Mouse (Mus musculus): Measurements from ENCODE around the gene Cd320.

DNA sequence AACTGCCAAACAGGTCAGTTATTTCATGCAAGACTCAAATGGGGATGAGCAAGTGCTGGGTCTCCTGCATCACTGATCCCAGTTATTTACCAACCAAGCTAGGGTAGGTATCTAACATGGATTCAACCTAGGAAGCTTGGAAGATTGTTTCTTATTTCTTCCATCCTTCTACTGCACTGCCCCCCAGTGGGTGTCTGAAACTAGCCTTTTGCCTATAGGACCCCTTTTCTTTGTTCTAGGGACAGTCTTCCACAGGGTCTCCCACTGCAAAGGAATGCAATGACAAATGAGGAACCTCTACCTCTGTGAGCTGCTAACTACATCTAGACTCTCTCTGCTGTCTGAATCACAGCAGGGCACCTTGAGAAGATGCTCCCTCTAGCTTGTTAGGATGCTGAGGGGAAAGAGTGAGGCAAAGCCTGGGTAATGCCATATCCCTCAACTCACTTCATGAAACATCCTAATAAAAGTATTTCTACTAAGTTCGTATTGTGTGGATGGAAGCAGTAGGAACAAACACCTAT, 20.4 kb upstream of the Cd320 start:
- TF ChIP-seq CTCF (IDR thresholded peaks at IDR 0.05; ENCODE audit: extremely low read depth, insufficient read depth, insufficient read length, insufficient replicate concordance), result no peak
- TF ChIP-seq POLR2A (IDR thresholded peaks at IDR 0.05; ENCODE audit: low read depth, low read length), result no peak
